Mouse (Mus musculus): ENCODE data around the gene Creb3l4. TPM values are rescaled to one million over a fixed set of nuclear protein-coding genes. Genes with fewer than 3 reads are reported as not detected.
"Not testable (repeated sequence)": the region's sequence is repeated elsewhere in the genome, so short reads cannot be mapped to it uniquely, and the experiment has no call there.

The Creb3l4 gene
- not detected for total RNA-seq (2021)
- long read RNA-seq, experiment 1, result 0 reads
- long read RNA-seq, experiment 2, result 0 reads

DNA sequence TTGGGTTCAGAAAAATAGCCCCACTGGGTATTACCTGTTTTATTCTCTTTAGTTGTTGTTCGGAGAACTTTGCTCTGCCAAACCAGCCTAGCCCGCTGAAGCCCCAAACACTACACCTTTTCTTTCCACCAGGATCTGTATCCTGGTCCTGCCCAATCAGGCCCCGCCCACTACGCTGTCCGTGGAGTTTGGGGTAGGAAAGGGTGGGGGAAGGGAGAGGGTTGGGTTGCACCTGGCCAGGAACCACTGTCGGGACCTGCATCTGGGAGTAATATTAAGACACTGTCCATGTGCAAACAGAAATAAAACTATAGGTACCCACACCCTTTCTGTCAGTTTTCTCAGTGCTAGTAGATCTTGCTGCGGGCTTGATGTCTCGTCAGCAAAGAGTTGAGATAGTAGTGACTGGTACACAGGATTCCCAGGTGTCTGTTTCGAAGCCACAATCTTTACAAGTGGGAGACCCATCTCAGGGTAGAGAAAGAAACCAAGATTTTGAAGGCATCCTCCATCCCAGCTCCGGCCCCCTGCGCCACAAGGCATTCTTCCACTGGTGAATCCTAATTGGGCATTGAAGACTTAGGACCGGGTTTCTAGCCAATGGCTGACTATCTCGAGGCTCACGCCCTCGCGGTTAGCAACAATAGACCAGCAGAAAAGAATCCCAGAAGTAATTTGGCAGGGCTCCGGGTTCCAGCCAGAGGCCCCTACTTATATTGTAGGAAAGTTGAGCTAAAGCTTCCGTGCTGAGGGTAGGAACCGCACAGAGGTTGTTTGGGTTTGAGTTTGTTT is at the start of gene Creb3l4:
Gene Creb3l4, minus strand, starts transcription at position 529 of the 792 bp plus-strand sequence.
- no peak within 1 kb of the TSS; the same call in 1 of the 2 replicates for H3K27ac ChIP-seq
- TF ChIP-seq CTCF (conservative IDR thresholded peaks at IDR 0.05), result no peak
- H3K4me3 ChIP-seq, result peak within 1 kb of the TSS; percentile 38
- DNase-seq (ENCODE audit: low spot score in 2 of 2), result no peak

DNA sequence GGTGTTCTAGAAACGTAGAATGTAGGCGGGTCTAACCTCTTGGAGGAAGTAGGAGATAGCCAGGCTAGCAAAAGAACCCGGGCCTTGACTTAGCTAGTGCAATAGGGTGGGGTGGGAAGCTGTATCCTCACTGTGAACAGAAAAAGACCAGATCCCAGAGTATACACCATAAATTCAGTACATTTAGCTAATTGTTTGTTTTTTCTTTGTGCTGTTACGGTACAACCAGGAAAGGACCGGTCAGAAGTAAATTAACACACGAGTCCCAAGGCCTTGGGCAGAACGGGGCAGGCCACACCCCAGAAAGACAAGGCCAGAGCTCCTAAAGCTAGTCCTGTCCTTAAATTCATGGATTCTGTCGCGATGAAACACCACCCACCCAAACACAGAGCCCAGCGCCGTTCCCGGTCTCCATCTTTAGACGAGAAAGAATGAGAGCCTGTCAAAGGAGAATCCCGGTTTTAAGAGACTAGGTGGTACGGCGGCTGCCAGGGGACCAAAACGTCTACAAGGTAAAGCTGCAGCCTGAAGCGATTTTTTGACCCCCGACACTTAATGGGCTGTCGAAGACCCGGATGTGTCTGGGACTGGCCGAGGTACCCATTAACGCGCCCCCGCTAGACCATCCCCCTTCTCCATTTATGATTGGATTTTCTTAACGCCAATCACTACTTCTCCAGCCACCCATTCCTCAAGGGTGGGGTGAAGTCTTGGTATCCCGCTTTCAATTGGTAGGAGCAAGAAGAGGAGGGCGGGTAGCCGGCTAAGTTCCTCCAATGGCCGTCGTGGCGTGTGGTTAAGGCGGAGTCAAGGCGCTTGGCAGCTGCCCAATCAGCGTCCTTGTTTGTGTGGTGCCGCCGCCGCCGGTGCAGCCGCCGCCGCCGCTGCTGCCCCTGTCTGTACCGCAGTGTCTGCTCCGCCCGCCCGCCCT is 49.3 kb upstream of the Creb3l4 start, which contains the start of gene Gatad2b:
Gene Gatad2b, plus strand, starts transcription at position 834 of the 931 bp plus-strand sequence.
- Histone ChIP-seq H3K4me3 (peak within 1 kb of the TSS; percentile 68), H3K27ac (peak within 1 kb of the TSS; percentile 99)
- DNase-seq (ENCODE audit: low spot score in 2 of 2), result peak; percentile 100
- TF ChIP-seq CTCF (conservative IDR thresholded peaks at IDR 0.05), result peak; percentile 17

DNA sequence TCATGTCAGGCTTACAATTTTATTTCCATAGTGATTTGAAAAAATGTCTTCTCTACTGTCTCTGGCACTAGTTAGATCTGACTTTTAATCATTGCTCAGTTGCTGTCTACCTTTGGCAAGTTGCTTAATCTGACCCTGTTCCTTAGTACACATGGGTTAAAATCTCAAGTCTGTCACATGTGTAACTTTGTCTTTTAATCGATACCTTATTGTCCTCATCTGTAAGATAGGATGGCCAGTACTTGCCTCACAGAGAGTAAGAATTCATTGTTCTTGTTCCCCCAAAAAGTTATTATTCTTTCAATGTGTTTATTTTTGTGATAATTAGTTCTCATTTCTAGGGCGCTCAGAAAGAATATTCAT is 48.7 kb upstream of the Creb3l4 start:
- Histone ChIP-seq H3K4me3 (peak overlapping the region; percentile 68), H3K27ac (peak overlapping the region; percentile 99)
- TF ChIP-seq CTCF (conservative IDR thresholded peaks at IDR 0.05), result no peak
- no peak for DNase-seq (ENCODE audit: low spot score in 2 of 2)

DNA sequence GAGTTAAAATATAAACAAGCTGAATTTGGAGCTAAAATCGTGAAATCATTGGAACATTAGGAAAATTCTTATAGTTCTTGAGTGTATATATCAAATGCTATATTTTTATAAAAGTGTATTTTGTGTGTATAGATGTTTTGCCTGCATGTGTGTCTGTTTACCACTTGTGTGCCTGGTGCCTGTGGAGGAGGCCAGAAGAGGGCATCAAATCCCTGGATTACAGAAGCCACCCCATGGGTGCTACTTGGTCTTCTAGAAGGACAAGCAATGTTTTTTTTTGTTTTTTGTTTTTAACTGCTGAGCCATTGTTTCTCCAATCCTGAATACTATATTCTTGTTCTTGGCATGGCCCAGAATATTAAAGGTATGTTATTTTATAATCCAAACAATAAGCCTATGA is 47.3 kb upstream of the Creb3l4 start:
- no peak overlapping the region for H3K27ac ChIP-seq
- peak; percentile 65 for TF ChIP-seq CTCF (conservative IDR thresholded peaks at IDR 0.05)
- H3K4me3 ChIP-seq, result no peak overlapping the region
- DNase-seq (ENCODE audit: low spot score in 2 of 2), result no peak

DNA sequence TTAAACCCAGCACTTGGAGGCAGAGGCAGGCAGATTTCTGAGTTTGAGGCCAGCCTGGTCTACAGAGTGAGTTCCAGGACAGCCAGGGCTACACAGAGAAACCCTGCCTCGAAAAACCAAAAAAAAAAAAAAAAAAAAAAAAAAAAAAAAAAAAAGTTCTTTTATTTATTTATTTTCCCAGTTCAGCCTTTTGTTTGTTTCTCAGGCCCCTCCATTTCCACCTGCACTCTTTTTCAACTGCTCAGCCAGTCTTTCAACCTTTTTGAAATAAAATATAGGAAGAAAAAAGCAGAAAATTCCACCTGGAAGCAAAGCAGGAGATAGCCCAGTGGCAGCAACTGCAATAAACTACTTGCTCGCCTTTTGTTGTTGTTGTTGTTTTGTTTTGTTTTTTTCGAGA is 46.1 kb upstream of the Creb3l4 start:
- not testable (repeated sequence) for DNase-seq (ENCODE audit: low spot score in 2 of 2); H3K4me3 ChIP-seq; H3K27ac ChIP-seq

DNA sequence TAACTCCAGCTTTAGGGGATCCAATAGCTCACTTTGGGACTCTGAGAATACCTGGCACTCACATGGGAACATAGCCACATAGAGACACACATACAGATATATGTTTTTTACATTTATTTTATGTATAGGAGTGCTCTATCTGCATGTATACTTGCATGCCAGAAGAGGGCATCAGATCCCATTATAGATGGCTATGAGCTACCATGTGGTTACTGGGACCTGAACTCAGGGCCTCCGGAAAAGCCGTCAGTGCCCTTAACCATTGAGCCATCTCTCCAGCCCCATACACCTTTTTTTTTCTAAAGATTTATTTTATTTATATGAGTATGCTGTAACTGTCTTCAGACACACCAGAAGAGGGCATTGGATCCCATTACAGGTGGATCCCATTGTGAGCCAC is 40.8 kb upstream of the Creb3l4 start:
- DNase-seq (ENCODE audit: low spot score in 2 of 2), result no peak
- Histone ChIP-seq H3K27ac (no peak overlapping the region), H3K4me3 (no peak overlapping the region)
- TF ChIP-seq CTCF (conservative IDR thresholded peaks at IDR 0.05), result peak; percentile 40

DNA sequence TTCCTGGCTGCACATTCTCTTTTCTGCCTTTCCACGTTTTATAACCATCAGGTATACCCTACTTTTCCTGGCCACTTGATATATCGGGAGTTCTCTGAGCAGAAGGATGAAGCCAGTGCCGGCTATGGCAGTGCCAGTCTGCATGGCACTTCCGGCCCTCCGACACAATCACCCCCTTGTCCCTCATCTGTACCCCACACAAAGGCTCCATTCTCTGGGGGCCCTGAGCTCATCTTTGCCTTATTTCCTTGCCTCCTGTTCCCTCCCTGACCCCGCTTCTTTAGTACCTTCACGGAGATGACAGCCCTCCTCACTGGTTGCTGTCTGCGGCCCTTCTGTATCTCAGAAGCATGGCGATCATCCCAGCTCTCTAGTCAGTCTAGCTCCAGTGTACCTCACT is 37.4 kb upstream of the Creb3l4 start:
- DNase-seq (ENCODE audit: low spot score in 2 of 2), result peak in 1 of 2 experiments; percentile 25
- peak overlapping the region; percentile 83 for H3K27ac ChIP-seq
- TF ChIP-seq CTCF (conservative IDR thresholded peaks at IDR 0.05), result no peak
- no peak overlapping the region for H3K4me3 ChIP-seq

DNA sequence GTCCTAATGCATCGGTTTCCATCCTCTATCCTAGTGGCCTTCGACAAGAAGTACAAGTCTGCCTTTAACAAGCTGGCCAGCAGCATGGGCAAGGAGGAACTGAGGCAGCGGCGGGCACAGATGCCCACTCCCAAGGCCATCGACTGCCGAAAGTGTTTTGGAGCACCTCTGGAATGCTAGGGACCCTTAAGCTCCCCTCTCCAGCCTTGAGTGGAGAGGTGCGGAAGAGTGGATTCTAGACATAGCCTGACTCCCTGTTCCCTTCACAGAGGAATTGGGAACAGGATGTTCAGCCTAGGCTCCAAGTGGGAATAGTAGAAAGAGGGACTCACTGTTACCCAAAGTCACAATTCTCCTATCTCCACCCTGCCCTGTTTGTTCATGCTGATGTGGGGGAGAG is 36.4 kb upstream of the Creb3l4 start:
- no peak for TF ChIP-seq CTCF (conservative IDR thresholded peaks at IDR 0.05)
- no peak overlapping the region for H3K4me3 ChIP-seq
- DNase-seq (ENCODE audit: low spot score in 2 of 2), result no peak
- H3K27ac ChIP-seq, result peak overlapping the region; percentile 83

DNA sequence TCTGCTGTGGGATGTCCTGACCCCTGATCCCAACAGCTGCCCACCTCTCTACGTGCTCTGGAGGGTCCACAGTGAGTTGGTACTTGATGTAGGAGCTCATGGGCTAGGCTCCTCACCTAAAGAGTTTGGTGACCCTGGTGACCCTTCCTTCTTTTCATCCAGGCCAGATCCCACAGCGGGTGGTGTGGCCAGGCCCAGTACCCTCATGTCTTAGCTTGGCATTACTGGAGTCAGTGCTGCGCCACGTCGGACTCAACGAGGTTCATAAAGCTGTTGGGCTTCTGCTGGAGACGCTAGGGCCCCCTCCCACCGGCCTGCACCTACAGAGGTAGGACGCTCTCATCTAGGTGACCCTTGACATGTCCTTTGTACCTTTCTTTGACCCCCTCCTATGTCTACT is 35.9 kb upstream of the Creb3l4 start:
- no peak overlapping the region for H3K4me3 ChIP-seq
- no peak for TF ChIP-seq CTCF (conservative IDR thresholded peaks at IDR 0.05)

DNA sequence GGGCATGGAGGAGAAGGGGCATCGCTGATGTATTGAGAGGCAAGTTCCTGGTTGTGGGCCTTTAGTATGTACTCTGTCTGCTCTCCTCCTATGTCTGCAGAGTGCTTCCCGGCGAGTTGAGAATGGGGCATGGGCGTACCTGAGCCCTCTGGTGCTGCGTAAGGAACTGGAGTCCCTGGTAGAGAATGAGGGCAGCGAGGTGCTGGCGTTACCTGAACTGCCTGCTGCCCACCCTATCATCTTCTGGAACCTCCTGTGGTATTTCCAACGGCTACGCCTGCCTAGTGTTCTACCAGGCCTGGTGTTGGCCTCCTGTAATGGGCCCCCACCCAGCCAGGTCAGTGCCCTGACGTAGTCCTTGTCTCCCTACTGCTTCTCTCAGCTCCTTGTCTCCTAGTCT is 34.9 kb upstream of the Creb3l4 start:
- no peak overlapping the region for H3K27ac ChIP-seq
- TF ChIP-seq CTCF (conservative IDR thresholded peaks at IDR 0.05), result no peak

More for the DNA sequence above, 35.9 kb upstream of the Creb3l4 start:
- no peak for DNase-seq (ENCODE audit: low spot score in 2 of 2)
- H3K27ac ChIP-seq, result peak overlapping the region; percentile 83; the same call in 1 of the 2 replicates

DNA sequence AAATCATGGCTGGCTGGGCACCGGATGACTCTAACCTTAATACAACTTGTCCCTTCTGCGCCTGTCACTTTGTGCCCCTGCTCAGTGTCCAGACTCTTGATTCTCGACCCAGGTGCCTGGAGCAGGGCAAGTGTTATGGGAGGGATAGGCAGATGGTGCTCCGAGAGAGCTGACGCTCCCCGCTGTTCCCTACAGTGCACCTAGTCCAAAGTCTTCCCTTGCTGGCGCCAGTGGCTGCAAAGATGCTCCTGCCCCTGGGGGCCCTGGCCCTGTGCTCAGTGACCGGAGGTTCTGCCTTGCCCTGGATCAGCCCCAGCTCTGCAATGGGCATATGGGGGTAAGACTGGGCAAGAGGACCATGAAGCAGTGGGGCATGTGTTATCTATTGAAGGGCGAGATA is 34.5 kb upstream of the Creb3l4 start:
- TF ChIP-seq CTCF (conservative IDR thresholded peaks at IDR 0.05), result no peak
- H3K4me3 ChIP-seq, result no peak overlapping the region
- no peak for DNase-seq (ENCODE audit: low spot score in 2 of 2)
- H3K27ac ChIP-seq, result no peak overlapping the region

More for the DNA sequence above, 34.9 kb upstream of the Creb3l4 start:
- DNase-seq (ENCODE audit: low spot score in 2 of 2), result no peak
- no peak overlapping the region for H3K4me3 ChIP-seq

DNA sequence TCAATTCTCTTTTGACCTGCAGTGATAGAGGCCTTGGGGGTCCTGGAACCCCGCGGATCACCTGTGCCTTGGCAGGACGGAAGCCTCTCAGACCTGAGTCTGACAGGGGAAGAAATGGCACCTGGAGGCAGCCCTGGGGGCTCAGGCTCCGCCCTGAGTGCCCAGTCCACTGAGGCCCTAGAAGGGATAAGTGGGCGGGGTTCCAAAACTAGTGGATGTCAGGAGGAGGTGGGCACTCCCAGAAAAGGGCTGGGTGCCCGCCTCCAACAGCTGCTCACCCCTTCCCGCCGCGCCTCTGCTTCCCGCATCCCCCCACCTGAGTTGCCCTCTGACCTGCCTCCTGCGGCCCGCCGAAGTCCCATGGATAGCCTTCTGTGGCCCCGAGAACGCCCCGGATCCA is 33.5 kb upstream of the Creb3l4 start:
- TF ChIP-seq CTCF (conservative IDR thresholded peaks at IDR 0.05), result no peak
- Histone ChIP-seq H3K4me3 (no peak overlapping the region), H3K27ac (no peak overlapping the region)

DNA sequence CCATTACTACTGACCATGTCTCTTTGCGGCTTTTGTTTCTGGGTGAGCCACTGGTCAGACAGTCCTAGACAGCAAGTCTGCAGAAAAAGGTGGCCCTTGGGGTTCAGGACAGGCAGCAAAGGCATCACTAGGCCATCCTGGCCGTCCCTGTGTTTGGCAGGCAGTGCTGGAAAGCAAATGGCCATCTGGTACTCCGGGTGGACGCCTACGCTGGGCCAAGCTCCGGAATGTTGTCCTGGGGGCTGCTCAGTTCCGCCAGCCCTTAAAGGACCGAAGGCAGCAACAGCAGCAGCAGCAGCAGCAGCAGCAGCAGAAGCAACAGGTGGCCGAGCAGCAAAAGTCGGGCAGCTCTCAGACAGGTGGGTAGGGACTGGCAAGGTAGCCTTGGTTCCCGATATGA is 32.0 kb upstream of the Creb3l4 start:
- TF ChIP-seq CTCF (conservative IDR thresholded peaks at IDR 0.05), result no peak
- Histone ChIP-seq H3K27ac (no peak overlapping the region), H3K4me3 (no peak overlapping the region)
- no peak for DNase-seq (ENCODE audit: low spot score in 2 of 2)

More for the DNA sequence above, 33.5 kb upstream of the Creb3l4 start:
- no peak for DNase-seq (ENCODE audit: low spot score in 2 of 2)
